Mouse (Mus musculus) intestine, postnatal 0 days (tissue): ENCODE measurements around the gene Dclk3. TPM values are rescaled to one million over a fixed set of nuclear protein-coding genes. Genes with fewer than 3 reads are reported as not detected.

Source experiments
- ATAC-seq: fragments of 200-750 bp; cut with Nextera tagmentation; 2 replicates; pipeline ENCODE4 v1.8.0; 2017; ENCODE audit warnings: mild to moderate bottlenecking, moderate TSS enrichment, moderate library complexity
- H3K27ac ChIP-seq: fragments of 300-500 bp; sonication (generic); 2 replicates; pipeline ENCODE4 v1.5.1; 2014; ENCODE audit warnings: mild to moderate bottlenecking, low read depth, low read length, moderate library complexity
- H3K27me3 ChIP-seq: fragments of 300-500 bp; sonication (generic); replicated peaks from 2 replicates; pipeline ENCODE4 v1.6.1; 2014; ENCODE audit warnings: low read length, mixed read lengths; ENCODE audit not compliant: control insufficient read depth, insufficient read depth
- H3K36me3 ChIP-seq: fragments of 300-500 bp; sonication (generic); 2 replicates; pipeline ENCODE4 v1.6.1; 2014; ENCODE audit warnings: mild to moderate bottlenecking, moderate library complexity; ENCODE audit not compliant: control insufficient read depth, insufficient read depth
- H3K4me1 ChIP-seq: fragments of 300-500 bp; sonication (generic); replicated peaks from 2 replicates; pipeline ENCODE4 v1.6.1; 2014; ENCODE audit warnings: antibody characterized with exemption, low read length, mixed read lengths; ENCODE audit not compliant: control insufficient read depth, insufficient read depth
- H3K4me2 ChIP-seq: fragments of 300-500 bp; sonication (generic); replicated peaks from 2 replicates; pipeline ENCODE4 v1.6.1; 2014; ENCODE audit warnings: low read depth, mild to moderate bottlenecking, moderate library complexity
- H3K4me3 ChIP-seq: fragments of 300-500 bp; sonication (generic); 2 replicates; pipeline ENCODE4 v1.5.1; 2014; ENCODE audit warnings: low read depth, low read length
- H3K9ac ChIP-seq: fragments of 300-500 bp; sonication (generic); 2 replicates; pipeline ENCODE4 v1.6.1; 2014; ENCODE audit warnings: mild to moderate bottlenecking, low read depth, low read length
- H3K9me3 ChIP-seq: fragments of 300-500 bp; sonication (generic); 2 replicates; pipeline ENCODE4 v1.6.1; 2016; ENCODE audit warnings: mixed run types; ENCODE audit not compliant: control insufficient read depth
- CTCF ChIP-seq: sonication (generic); IDR thresholded peaks from 2 replicates; pipeline ENCODE4 v1.5.1; 2016; ENCODE audit warnings: low read depth, mild to moderate bottlenecking, control low read depth, antibody characterized with exemption, moderate library complexity
- WGBS: fragments of 180-500 bp; shearing (Covaris S2); extraction: QIAGEN DNeasy Blood & Tissue Kit; methylation state at CpG from one replicate; pipeline ENCODE4 v1.1.7; 2014; 5-methylcytosine and 5-hydroxymethylcytosine counted together
- polyA plus RNA-seq: library from polyadenylated mRNA; unstranded; fragments of >200 nt; fragmentation: Nextera tagmentation; extraction: Ambion mirVana; gene quantifications from 2 replicates; pipeline ENCODE4 v1.2.1, GENCODE M21; 2015

Gene Dclk3
- polyA plus RNA-seq, result 1.1 and 1.4 TPM in 2 replicates

DNA sequence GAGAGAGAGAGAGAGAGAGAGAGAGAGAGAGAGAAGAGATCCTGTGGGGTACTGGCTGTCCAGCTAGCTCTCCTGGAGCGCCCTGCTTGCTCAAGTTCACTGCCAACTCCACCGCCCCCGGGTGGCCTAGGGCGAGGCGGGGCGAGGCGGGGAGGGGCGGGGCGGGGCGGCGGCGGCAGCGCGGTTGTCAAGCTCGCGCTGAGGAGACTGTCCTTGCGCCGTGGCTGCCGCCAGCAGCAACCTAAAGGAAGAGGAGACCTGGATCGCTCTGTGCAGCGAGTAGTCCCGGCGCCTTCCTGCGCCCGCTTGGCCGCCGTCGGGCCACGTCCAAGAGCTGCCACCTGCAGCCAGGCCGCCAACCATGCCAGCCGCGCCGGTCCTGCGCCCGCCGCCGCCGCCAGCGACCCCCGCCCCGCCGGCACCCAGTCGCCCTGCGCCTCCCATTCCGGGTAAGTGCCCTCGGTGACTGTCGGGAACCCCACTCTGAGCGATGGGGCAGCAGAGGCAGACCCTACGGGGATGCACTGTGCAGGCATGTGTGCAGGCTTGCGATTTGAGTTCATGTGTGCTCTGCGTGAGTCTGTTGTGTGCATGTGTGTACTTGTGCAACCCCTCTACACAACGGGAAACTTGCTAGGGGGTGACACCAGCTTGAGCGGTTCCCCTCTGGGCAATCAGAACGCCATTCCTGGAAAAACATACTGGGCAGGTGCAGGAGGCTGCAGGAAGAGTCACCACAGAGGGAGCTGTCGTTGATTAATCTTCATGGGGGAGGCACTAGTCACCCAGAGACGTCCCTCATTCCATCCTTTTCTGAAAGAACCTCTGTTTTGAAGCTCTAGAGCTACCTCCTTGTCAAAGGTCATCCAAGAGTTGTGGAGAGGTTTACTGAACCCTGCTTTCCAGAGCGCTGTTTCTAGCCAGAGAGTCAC, at the start of gene Dclk3:
Gene Dclk3 (plus strand): TSS at position 178 of the 932 bp plus-strand sequence.
- Histone ChIP-seq H3K27ac (no peak within 1 kb of the TSS), H3K9me3 (no peaks in the 10 kb centered on the region), H3K9ac (peak within 1 kb of the TSS; percentile 37; the same call in 1 of the 2 replicates), H3K4me3 (peak within 1 kb of the TSS; percentile 50), H3K4me1 (no peaks in the 10 kb centered on the region), H3K27me3 (0 out of 2 replicates have a peak, but pooled peaks cover 8% of the 10 kb centered on the region), H3K36me3 (no peaks in the 10 kb centered on the region), H3K4me2 (peak within 1 kb of the TSS; percentile 98)
- no peak for TF ChIP-seq CTCF
- ATAC-seq, result peak; percentile 78
- WGBS, result 6% methylated on average over 34 of the region's 57 CpGs

DNA sequence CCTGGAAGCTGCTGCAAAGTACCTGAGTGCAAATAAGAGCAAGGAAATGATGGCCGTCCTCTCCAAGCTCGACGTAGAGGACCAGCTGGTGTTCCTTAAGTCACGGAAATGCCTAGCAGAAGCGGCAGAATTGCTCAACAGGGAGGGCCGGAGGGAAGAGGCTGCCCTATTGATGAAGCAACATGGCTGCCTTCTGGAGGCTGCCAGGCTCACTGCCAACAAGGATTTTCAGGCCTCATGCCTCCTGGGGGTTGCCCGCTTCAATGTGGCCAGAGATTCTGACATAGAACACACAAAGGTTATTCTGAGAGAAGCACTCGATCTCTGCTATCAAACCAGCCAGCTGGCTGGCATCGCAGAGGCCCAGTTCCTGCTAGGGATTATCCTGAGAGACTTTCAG, 48.9 kb upstream of the Dclk3 start:
- 80% methylated on average over 9 of the region's 9 CpGs for WGBS
- no peaks in the 10 kb centered on the region for H3K9me3 ChIP-seq
- TF ChIP-seq CTCF, result no peak

DNA sequence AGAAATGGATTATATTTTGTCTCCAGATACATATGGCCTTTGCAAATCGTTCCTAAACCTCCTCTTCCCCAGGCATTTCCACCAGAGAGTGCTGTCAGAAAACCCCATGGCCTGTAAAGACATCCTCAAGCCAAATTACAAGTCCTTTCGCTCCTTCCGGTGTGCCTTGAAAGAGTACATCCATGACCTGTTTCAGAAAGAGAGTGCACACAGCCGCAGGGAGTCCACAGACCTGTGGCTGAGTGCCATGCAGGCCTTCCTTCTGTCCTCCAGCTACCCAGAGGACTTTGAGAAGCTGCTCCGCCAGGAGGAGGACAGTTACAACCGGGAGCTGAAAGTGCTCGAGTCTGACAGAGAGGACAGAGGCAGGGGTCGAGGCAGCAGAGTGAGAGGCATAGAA, 47.8 kb upstream of the Dclk3 start:
- no peaks in the 10 kb centered on the region for H3K27me3 ChIP-seq
- H3K4me1 ChIP-seq, result 0 out of 2 replicates have a peak, but pooled peaks cover 9% of the 10 kb centered on the region
- no peak for ATAC-seq
- no peak overlapping the region for H3K9ac ChIP-seq
- no peaks in the 10 kb centered on the region for H3K9me3 ChIP-seq
- no peak overlapping the region for H3K4me3 ChIP-seq
- TF ChIP-seq CTCF, result no peak
- H3K27ac ChIP-seq, result no peak overlapping the region
- H3K36me3 ChIP-seq, result no peaks in the 10 kb centered on the region
- H3K4me2 ChIP-seq, result no peak overlapping the region
- 83% methylated on average over 8 of the region's 8 CpGs for WGBS

More for the DNA sequence above, 48.9 kb upstream of the Dclk3 start:
- no peak overlapping the region for H3K9ac ChIP-seq
- 0 out of 2 replicates have a peak, but pooled peaks cover 12% of the 10 kb centered on the region for H3K4me1 ChIP-seq
- no peak for ATAC-seq
- H3K4me2 ChIP-seq, result no peak overlapping the region
- no peak overlapping the region for H3K27ac ChIP-seq
- H3K27me3 ChIP-seq, result no peaks in the 10 kb centered on the region
- H3K36me3 ChIP-seq, result no peaks in the 10 kb centered on the region
- H3K4me3 ChIP-seq, result no peak overlapping the region

DNA sequence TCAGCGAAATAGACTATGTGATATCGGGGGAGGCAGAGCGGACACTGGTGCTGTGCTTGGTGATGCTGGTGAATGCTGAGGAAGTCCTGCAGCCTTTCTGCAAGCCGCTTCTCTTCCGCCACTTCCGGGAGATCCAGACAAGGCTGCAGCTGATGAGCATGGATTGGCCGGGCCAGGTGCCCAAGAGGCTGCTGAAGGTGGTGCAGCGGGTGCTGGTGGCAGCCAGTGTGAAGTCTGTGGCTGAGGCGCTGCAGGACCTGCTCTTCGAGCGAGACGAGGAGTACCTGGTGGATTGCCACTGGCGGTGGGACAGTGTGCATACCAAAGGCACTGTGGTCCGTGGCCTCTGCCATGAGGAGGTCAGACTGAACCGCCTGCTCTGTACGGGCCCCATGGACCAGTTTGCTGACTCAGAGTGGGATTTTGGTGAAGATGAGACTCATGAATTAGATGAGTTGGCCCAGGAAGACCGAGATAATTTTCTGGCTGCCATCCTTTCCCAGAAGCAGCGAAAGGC, 46.9 kb upstream of the Dclk3 start:
- WGBS, result 86% methylated on average over 18 of the region's 18 CpGs
- TF ChIP-seq CTCF, result no peak
- no peak for ATAC-seq

DNA sequence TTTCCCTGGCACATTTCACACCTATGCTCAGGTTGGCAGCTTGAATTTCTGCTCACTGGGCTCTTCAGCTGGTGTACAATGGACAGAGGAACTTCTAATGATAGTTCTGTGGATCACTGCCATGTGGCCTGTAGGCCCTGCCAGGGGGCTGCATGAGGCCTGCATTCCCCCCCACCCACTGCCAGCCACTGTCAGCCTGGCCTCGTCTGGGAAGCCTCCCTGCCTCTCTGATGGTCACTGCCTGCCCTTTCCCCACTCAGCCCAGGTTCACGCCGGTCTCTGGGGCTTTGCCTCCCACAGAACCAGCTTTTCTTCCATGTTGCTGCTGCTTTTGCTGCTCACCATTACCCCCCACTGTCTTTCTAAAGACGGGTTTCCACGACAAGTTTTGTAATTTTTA, 43.6 kb upstream of the Dclk3 start:
- no peak for ATAC-seq
- 82% methylated on average over 5 of the region's 5 CpGs for WGBS

More for the DNA sequence above, 46.9 kb upstream of the Dclk3 start:
- Histone ChIP-seq H3K36me3 (no peaks in the 10 kb centered on the region), H3K4me2 (no peak overlapping the region), H3K27me3 (no peaks in the 10 kb centered on the region), H3K4me1 (0 out of 2 replicates have a peak, but pooled peaks cover 4% of the 10 kb centered on the region), H3K9ac (no peak overlapping the region), H3K9me3 (no peaks in the 10 kb centered on the region), H3K4me3 (no peak overlapping the region), H3K27ac (no peak overlapping the region)

DNA sequence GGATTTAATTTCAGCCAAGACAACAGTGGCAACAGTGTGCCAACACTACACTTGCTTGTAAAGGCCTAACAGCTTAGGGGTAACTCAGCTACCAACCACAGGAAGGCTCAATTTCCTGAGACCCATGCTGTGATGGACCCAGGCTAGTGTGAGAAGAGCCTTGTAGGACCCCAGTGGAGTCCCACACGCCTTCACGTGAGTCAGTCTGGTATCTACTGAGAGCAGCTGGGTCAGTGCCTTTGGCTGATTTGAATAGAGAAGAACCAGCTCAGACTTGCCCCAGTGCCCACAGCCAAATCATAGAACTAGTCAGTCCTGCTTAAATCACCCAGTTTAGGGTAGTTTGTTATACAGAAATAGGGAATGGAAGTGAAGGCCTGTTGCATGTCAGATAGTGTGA, 40.8 kb upstream of the Dclk3 start:
- TF ChIP-seq CTCF, result no peak
- H3K4me1 ChIP-seq, result no peaks in the 10 kb centered on the region
- H3K27ac ChIP-seq, result no peak overlapping the region
- no peak overlapping the region for H3K4me2 ChIP-seq
- H3K4me3 ChIP-seq, result no peak overlapping the region
- H3K9me3 ChIP-seq, result no peaks in the 10 kb centered on the region
- H3K27me3 ChIP-seq, result no peaks in the 10 kb centered on the region
- H3K36me3 ChIP-seq, result no peaks in the 10 kb centered on the region
- H3K9ac ChIP-seq, result no peak overlapping the region
- no peak for ATAC-seq
- WGBS, result 77% methylated on average over 2 of the region's 2 CpGs

More for the DNA sequence above, 43.6 kb upstream of the Dclk3 start:
- H3K4me2 ChIP-seq, result no peak overlapping the region
- H3K4me1 ChIP-seq, result no peaks in the 10 kb centered on the region
- H3K4me3 ChIP-seq, result no peak overlapping the region
- no peak overlapping the region for H3K27ac ChIP-seq
- H3K36me3 ChIP-seq, result no peaks in the 10 kb centered on the region
- no peak overlapping the region for H3K9ac ChIP-seq
- no peaks in the 10 kb centered on the region for H3K27me3 ChIP-seq
- no peak for TF ChIP-seq CTCF
- no peaks in the 10 kb centered on the region for H3K9me3 ChIP-seq
